Mouse (Mus musculus): ENCODE measurements at regions not wholly inside any gene's neighbourhood (a gene's known extent, or its start where the extent isn't known, plus 50 kb on each side); places are given as distances from the start of the nearest gene placed in this dataset.

- Histone ChIP-seq H3K9me3 (no peaks in the 10 kb centered on the region), H3K36me3 (no peaks in the 10 kb centered on the region), H3K9ac (replicated peaks) (no peak overlapping the region), H3K27ac (replicated peaks) (no peak overlapping the region), H3K4me2 (replicated peaks) (no peak overlapping the region), H3K4me1 (no peaks in the 10 kb centered on the region), H3K4me3 (no peak overlapping the region), H3K27me3 (no peaks in the 10 kb centered on the region)
- ATAC-seq (replicated peaks) = no peak
- 62% methylated on average over 1 of the region's 1 CpGs for whole genome bisulfite sequencing
Observed at GRCm38 (mm10) chr7:89088141-89088540, 315.9 kb downstream of the Tmem135 start.

- Histone ChIP-seq H3K9me3 (no peaks in the 10 kb centered on the region), H3K9ac (replicated peaks) (no peak overlapping the region), H3K4me1 (no peaks in the 10 kb centered on the region), H3K27ac (replicated peaks) (no peak overlapping the region), H3K27me3 (no peaks in the 10 kb centered on the region), H3K36me3 (no peaks in the 10 kb centered on the region), H3K4me2 (replicated peaks) (no peak overlapping the region), H3K4me3 (no peak overlapping the region)
- WGBS = 74% methylated on average over 1 of the region's 1 CpGs
- ATAC-seq (replicated peaks) = peak; percentile 64
Observed at GRCm38 (mm10) chr7:89086348-89086747, 317.7 kb downstream of the Tmem135 start.

- Histone ChIP-seq H3K27ac (replicated peaks) (no peak overlapping the region), H3K9ac (replicated peaks) (no peak overlapping the region), H3K27me3 (no peaks in the 10 kb centered on the region), H3K4me1 (no peaks in the 10 kb centered on the region), H3K36me3 (no peaks in the 10 kb centered on the region), H3K4me2 (replicated peaks) (no peak overlapping the region), H3K9me3 (no peaks in the 10 kb centered on the region), H3K4me3 (no peak overlapping the region)
- 81% methylated on average over 7 of the region's 7 CpGs for WGBS
- no peak for ATAC-seq (replicated peaks)
Observed at GRCm38 (mm10) chr7:89073939-89074690, 329.9 kb downstream of the Tmem135 start.

GRCm38 (mm10) chr7:89070030-89070429, 334.0 kb downstream of the Tmem135 start:
- Histone ChIP-seq H3K4me3 (no peak overlapping the region), H3K27me3 (no peaks in the 10 kb centered on the region), H3K4me2 (replicated peaks) (no peak overlapping the region), H3K9me3 (no peaks in the 10 kb centered on the region), H3K4me1 (no peaks in the 10 kb centered on the region), H3K36me3 (no peaks in the 10 kb centered on the region), H3K9ac (replicated peaks) (no peak overlapping the region), H3K27ac (replicated peaks) (no peak overlapping the region)
- no peak for ATAC-seq (replicated peaks)

- 87% methylated on average over 3 of the region's 3 CpGs for WGBS
- no peaks in the 10 kb centered on the region for H3K9me3 ChIP-seq
- no peak overlapping the region for H3K27ac ChIP-seq (replicated peaks)
- H3K36me3 ChIP-seq = no peaks in the 10 kb centered on the region
- H3K27me3 ChIP-seq = no peaks in the 10 kb centered on the region
- H3K4me2 ChIP-seq (replicated peaks) = no peak overlapping the region
- ATAC-seq (replicated peaks) = no peak
- no peak overlapping the region for H3K4me3 ChIP-seq
- H3K9ac ChIP-seq (replicated peaks) = no peak overlapping the region
- H3K4me1 ChIP-seq = no peaks in the 10 kb centered on the region
Observed at GRCm38 (mm10) chr7:89064462-89064861, 339.6 kb downstream of the Tmem135 start.

GRCm38 (mm10) chr7:89063630-89064029, 340.4 kb downstream of the Tmem135 start:
- H3K4me1 ChIP-seq = no peaks in the 10 kb centered on the region
- H3K4me3 ChIP-seq = no peak overlapping the region
- no peaks in the 10 kb centered on the region for H3K27me3 ChIP-seq
- no peak overlapping the region for H3K4me2 ChIP-seq (replicated peaks)
- ATAC-seq (replicated peaks) = no peak
- no peaks in the 10 kb centered on the region for H3K9me3 ChIP-seq
- H3K36me3 ChIP-seq = no peaks in the 10 kb centered on the region
- no peak overlapping the region for H3K27ac ChIP-seq (replicated peaks)
- H3K9ac ChIP-seq (replicated peaks) = no peak overlapping the region
- WGBS = 92% methylated on average over 10 of the region's 10 CpGs

- Histone ChIP-seq H3K9ac (replicated peaks) (no peak overlapping the region), H3K4me3 (no peak overlapping the region), H3K4me2 (replicated peaks) (no peak overlapping the region), H3K27ac (replicated peaks) (no peak overlapping the region), H3K27me3 (no peaks in the 10 kb centered on the region), H3K36me3 (no peaks in the 10 kb centered on the region), H3K9me3 (no peaks in the 10 kb centered on the region), H3K4me1 (no peaks in the 10 kb centered on the region)
- ATAC-seq (replicated peaks) = no peak
- WGBS = 91% methylated on average over 2 of the region's 2 CpGs
Observed at GRCm38 (mm10) chr7:89054494-89054893, 349.5 kb downstream of the Tmem135 start.

GRCm38 (mm10) chr7:89051240-89051639, 352.8 kb downstream of the Tmem135 start:
- Histone ChIP-seq H3K9ac (replicated peaks) (no peak overlapping the region), H3K4me3 (no peak overlapping the region), H3K4me2 (replicated peaks) (no peak overlapping the region), H3K36me3 (no peaks in the 10 kb centered on the region), H3K27ac (replicated peaks) (no peak overlapping the region), H3K9me3 (no peaks in the 10 kb centered on the region), H3K27me3 (no peaks in the 10 kb centered on the region), H3K4me1 (no peaks in the 10 kb centered on the region)
- 60% methylated on average over 5 of the region's 5 CpGs for WGBS
- ATAC-seq (replicated peaks) = no peak

GRCm38 (mm10) chr7:89046405-89047217, 357.4 kb downstream of the Tmem135 start:
- ATAC-seq (replicated peaks) = peak; percentile 87
- WGBS = 25% methylated on average over 3 of the region's 3 CpGs
- Histone ChIP-seq H3K4me1 (no peaks in the 10 kb centered on the region), H3K4me2 (replicated peaks) (no peak overlapping the region), H3K9ac (replicated peaks) (no peak overlapping the region), H3K4me3 (no peak overlapping the region), H3K27me3 (no peaks in the 10 kb centered on the region), H3K27ac (replicated peaks) (no peak overlapping the region), H3K36me3 (no peaks in the 10 kb centered on the region), H3K9me3 (no peaks in the 10 kb centered on the region)

GRCm38 (mm10) chr7:89042977-89043376, 361.0 kb downstream of the Tmem135 start:
- Histone ChIP-seq H3K9me3 (no peaks in the 10 kb centered on the region), H3K4me2 (replicated peaks) (no peak overlapping the region), H3K36me3 (no peaks in the 10 kb centered on the region), H3K4me1 (no peaks in the 10 kb centered on the region), H3K9ac (replicated peaks) (no peak overlapping the region), H3K27ac (replicated peaks) (no peak overlapping the region), H3K4me3 (no peak overlapping the region), H3K27me3 (no peaks in the 10 kb centered on the region)
- 71% methylated on average over 1 of the region's 1 CpGs for WGBS
- no peak for ATAC-seq (replicated peaks)

- WGBS = 89% methylated on average over 5 of the region's 5 CpGs
- no peak overlapping the region for H3K4me2 ChIP-seq (replicated peaks)
- H3K27ac ChIP-seq (replicated peaks) = no peak overlapping the region
- no peaks in the 10 kb centered on the region for H3K4me1 ChIP-seq
- H3K36me3 ChIP-seq = no peaks in the 10 kb centered on the region
- H3K9ac ChIP-seq (replicated peaks) = no peak overlapping the region
- H3K9me3 ChIP-seq = no peaks in the 10 kb centered on the region
- no peak for ATAC-seq (replicated peaks)
- H3K27me3 ChIP-seq = no peaks in the 10 kb centered on the region
- no peak overlapping the region for H3K4me3 ChIP-seq
Observed at GRCm38 (mm10) chr7:89041287-89041686, 362.7 kb downstream of the Tmem135 start.

- no peaks in the 10 kb centered on the region for H3K27me3 ChIP-seq
- no peak overlapping the region for H3K27ac ChIP-seq (replicated peaks)
- H3K36me3 ChIP-seq = no peaks in the 10 kb centered on the region
- H3K4me2 ChIP-seq (replicated peaks) = no peak overlapping the region
- H3K9ac ChIP-seq (replicated peaks) = no peak overlapping the region
- ATAC-seq (replicated peaks) = peak; percentile 42
- no peaks in the 10 kb centered on the region for H3K9me3 ChIP-seq
- H3K4me3 ChIP-seq = no peak overlapping the region
- peaks cover 3% of the 10 kb centered on the region; the same call in 1 of the 2 replicates for H3K4me1 ChIP-seq
- 14% methylated on average over 6 of the region's 6 CpGs for WGBS
Observed at GRCm38 (mm10) chr7:89040139-89040538, 363.9 kb downstream of the Tmem135 start.

Measured in forebrain, embryonic 15.5 days (tissue).